Mouse (Mus musculus): Measurements from ENCODE around the gene Mrps12. TPM values are rescaled to one million over a fixed set of nuclear protein-coding genes. Genes with fewer than 3 reads are reported as not detected.

Gene Mrps12
- total RNA-seq, 2 experiments from 2014 or later = 81.4 to 86.2 TPM

DNA sequence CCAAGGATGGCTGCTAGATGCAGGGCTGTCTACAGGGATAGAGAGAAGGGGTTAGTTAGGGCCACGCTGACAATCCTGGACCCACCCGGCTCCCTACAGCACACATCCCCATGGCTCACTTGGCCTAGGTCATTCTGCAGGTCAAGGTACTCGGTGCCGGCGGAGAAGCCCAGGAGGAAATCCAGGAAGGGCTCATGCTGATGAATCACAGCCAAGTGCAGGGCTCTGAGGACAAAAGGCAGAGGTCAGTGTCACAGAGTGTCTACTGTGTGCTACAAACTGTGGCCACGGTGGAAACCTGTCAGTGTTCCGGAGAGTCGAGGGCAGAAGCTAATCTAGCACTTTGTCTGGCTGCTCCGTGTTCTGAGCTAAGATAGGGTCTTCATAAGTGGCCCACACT is 20.3 kb upstream of the Mrps12 start:
- peak; percentile 34 to 56 for DNase-seq

- DNase-seq = no peak
Observed at GRCm38 (mm10) chr7:28758623-28759022, 17.0 kb upstream of the Mrps12 start.

- DNase-seq = no peak
Observed at GRCm38 (mm10) chr7:28756079-28756478, 14.5 kb upstream of the Mrps12 start, which contains the start of gene Ccer2. TSS of gene Ccer2 (plus strand) at chr7:28756174.

DNA sequence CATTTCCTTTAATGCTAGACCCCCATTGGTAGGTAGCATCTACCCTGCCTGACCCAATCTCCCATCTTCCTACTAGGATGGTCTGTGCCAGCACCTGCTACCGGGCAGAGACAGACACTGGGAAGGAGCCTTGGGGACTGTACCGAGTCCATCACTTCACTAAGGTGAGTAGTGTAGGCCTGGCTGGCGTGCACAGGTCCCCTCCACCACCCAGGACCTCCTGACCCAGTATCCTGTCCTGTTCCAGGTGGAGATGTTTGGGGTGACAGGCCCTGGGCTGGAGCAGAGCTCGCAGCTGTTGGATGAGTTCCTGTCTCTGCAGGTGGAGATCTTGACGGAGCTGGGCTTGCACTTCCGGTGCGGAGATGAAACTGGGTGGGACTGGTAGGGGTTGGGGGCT is 8.3 kb upstream of the Mrps12 start:
- no peak for DNase-seq

GRCm38 (mm10) chr7:28741368-28741708 is 282 bp downstream of the Mrps12 start:
- no peak for DNase-seq

DNA sequence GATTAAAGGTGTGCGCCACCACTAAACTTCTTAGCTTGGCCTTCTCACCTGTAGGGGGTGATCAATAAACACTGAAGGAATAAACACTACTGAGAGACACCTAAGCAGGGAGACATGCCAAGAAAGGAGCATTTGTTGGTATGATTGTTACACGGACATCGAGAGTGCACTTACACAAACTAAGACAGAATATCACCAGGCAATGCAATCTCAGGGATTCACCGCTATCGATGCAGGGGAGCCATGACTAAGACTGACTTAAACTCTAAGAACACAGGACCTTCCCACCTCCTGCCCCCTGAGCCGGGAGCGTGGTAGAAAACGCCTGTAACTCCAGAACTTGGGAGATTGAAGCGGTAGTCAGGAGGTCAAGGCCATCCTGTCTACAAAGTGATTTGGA is 671 bp downstream of the Mrps12 start:
- peak; percentile 32 to 33 for DNase-seq

- no peak for DNase-seq
Observed at GRCm38 (mm10) chr7:28739829-28740228, 1.8 kb downstream of the Mrps12 start.

DNA sequence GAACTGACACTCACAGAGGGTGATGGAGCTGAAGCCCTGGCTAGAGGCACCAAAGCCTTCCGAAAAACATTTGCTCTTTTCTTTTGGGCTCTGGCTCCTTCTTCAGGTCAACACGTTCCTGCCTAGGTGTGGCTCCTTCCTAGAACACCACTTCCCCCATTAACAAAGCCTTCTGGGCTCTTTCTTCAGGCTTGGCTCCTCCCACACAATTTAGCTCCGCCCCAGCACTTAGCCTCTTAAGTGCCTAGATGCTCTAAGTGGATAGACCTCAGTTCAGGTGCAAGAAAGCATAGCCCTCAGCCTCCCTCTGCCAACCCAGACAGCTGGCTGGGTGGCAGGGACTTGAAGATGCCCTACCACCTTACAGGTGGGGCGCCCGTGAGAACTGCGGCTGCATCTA is 5.9 kb downstream of the Mrps12 start:
- DNase-seq = no peak

DNA sequence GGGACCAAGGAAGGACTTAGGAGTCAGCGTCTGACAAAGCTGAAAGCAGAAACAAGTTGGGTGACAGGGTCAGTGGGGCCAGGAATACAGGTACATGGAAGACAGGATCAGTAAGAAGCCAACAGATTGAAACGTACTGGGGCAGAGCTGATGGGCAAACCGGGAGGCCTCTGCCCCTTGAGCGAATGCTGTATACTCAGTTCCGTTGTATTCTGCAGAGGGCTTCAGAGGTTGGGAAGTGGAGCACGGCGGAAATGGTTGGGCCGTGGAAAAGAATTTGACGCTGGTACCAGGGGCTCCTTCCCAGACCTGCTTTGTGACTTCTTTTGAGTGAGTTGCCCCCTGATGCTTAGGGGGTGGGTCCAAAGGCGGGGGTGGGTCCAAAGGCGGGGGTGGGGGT is 8.4 kb downstream of the Mrps12 start:
- DNase-seq = no peak

GRCm38 (mm10) chr7:28732341-28733142 is 9.1 kb downstream of the Mrps12 start:
- DNase-seq = peak; percentile 91

DNA sequence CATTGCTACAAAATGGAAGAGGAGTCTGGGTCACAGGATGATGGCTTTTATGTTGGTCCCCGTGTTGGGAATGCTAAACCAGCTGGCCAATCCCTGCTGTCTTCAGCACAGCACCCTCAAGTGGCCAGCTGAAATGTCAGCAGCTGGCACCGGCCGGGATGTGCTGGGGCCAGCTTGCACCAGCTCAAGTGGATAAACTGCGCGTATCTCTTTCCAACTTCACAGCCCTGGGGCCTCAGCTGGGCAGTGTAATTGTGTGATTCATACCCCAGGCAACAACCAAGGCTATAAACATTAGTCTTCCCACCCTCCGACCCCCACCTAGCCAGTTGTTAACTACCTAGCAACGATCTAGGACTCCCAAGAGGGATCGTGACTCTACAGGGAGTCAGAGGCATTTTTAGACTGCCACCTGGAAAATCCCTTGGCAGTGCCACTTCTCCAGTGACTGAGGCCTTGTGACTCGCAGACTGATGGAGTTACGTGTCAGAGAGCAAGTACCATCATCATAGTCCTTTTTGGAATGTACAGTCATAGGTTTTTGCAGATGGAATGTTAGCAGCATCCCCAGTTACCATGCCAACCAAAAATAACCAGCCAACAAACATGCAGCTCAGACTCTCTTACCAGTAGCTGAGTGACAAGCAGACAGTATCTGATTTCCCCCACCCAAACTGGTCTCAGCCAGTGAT is 13.8 kb downstream of the Mrps12 start:
- peak; percentile 32 to 38 for DNase-seq

DNA sequence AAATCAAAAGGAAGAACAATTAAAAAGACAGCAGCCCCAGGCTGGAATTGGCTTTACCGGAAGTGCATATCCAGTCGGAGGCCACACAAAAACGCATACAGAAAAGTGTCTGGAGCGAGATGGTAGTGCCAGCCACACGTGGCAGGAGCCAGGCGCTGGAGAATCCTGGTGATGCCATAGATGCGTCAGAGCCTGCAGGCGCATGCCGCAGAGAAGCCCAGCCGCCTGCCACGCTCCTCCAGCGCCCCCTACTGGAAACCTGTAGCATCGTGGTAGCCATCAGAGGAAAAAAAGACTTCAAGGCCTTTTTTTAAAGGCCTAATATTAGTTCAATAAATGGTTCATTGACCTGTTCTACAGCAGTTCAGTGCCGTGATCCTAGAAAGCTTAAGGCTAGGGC is 15.0 kb downstream of the Mrps12 start:
- DNase-seq = peak; percentile 90 to 91

DNA sequence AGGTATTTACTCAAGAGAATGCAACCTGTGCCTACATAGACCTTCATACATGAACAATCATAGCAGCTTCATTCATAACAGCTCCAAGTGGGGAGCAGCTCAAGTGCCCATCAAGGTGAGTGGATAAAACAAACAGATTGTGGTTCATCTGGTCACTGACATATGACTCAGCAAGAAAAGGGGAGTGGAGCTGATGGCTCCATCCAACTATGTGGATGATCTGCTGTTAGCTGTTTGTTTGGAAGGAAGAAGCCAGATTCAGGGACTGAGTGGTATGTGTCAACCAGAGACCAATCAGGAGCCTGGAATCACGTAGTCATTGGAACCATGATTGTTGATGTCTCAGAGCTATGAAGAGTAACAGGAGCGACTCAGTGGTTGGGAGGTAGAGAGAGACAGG is 17.0 kb downstream of the Mrps12 start:
- DNase-seq = no peak

DNA sequence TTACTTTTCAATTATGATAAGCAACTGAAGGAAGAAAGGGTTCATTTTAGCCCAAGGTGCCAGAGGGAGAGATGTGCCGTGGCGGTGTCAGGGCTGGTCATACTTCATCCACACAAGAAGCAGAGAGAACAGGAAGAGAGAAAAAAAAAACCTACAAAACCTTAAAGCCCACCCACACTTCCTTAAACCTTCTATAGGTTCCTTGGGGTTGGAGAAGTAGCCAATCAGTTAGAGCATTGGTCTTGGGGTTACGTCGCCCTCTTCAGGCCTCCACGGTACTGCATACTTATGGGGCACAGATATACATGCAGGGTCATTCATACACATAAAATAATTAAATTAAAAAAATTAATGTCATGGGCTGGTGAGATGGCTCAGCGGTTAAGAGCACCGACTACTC is 19.5 kb downstream of the Mrps12 start:
- no peak for DNase-seq

- DNase-seq = no peak
Observed at GRCm38 (mm10) chr7:28720753-28721537, 20.7 kb downstream of the Mrps12 start.

DNA sequence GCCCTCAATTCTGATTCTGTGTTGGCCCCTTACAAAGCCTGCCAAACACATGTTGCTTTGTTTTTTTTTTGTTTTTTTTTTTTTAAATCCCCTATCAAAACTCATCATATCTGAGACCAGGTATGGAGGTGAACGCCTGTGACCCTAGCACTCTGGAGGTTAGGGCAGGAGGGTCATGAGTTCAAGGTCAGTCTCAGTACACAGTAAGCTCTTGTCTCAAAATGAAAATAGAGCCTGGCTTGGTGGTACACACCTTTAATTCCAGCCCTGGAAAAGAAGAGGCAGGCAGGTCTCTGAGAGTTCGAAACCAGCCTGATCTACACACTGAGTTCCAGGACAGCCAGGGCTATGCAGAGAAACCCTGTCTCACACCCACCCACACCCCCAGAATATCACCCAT is 22.0 kb downstream of the Mrps12 start:
- no peak for DNase-seq

- no peak for DNase-seq
Observed at GRCm38 (mm10) chr7:28719159-28719558, 22.5 kb downstream of the Mrps12 start.

DNA sequence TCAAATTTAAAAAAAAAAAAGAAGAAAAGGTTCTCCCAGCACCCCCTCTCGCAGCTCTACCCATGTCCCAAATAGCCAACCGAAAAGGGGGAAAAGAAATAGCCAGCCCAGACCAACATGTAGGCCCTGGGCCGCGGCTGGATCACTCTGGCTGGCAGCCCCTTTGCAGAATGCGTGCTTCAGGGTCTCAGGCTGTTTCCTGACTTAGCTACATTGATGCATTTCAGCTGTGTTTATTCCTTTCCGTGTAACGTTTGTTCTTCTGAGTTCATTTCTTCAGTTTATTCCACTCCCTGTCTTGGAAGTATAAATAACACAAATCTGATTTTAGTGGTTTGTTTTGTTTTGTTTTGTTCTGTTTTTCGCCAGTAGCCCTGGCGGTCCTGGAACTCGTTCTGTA is 23.9 kb downstream of the Mrps12 start:
- no peak for DNase-seq

DNA sequence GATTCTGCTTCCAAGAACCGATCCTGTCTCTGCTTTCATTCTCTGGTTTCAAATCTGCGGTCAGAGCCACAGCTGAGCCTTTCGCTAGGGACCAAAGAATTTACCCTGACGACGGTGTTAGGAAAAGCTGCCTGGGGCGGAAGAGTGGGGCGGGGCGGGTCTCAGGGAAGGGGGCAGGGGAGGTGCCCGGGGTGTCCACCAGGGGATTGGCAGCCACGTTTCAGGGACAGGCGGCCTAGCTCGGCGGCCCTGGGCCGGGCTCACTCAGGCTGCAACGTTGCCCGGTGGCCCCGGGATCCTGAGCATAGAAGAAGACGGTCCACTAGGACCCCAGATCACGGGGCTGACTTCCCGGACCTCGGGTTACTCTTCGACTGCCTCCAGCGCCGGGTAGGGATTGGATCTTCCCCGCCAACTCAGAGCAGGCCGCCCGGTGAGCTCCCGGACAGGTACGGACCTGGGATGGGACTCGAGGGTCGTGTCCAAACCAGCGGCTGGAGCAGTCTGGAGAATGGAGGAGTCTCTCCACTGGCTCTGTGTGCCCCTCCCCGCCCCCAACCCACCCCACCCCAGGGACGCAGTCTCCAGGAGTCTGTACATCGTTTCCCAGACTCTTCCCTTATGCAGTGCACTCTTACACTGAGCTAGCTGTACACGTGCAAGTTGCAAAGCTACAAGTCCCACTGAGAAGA is 24.9 kb downstream of the Mrps12 start, which contains the start of gene Fbxo17:
TSS of gene Fbxo17 (plus strand) at position 215 of the 692 bp plus-strand sequence.
- DNase-seq = peak; percentile 80 to 85

DNA sequence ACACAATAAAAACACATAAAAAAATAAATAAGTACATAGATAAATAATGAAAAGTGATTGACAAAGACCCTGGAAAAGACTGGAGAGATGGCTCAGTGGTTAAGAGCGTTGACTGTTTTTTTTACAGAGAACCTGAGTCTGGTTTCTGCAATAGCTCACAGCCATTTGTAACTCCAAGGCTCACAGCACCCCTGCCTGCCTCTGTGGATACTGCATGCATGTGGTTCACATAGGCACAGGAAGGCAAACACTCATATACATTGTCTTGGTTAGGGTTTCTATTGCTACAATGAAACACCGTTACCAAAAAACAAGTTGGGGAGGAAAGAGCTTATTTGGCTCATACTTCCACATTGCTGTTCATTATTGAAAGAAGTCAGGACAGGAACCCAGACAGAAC is 26.0 kb downstream of the Mrps12 start:
- no peak for DNase-seq

GRCm38 (mm10) chr7:28714667-28715066 is 27.0 kb downstream of the Mrps12 start:
- no peak for DNase-seq

DNA sequence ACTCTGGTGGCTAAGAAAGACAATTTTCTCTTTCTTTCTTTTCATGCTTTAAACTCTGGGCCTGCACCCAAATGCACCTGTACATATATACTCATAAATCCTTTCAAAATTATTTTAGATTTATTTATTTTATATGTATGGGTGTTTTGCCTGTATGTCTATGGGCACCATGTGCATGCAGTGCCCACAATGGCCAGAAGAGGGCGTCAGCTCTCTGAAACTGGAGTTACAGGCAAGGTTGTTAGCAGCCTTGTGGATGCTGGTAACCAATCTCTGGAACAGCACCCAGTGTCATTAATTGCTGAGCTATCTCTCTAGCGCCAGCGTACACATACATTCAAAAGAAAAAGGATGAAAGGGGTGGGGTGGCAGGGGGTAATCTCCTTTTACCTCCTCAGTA is 30.7 kb downstream of the Mrps12 start:
- no peak for DNase-seq

Measured in adrenal gland, postnatal 36 days (tissue).